Comparison of ENCODE assay signal across 27 mouse cellular contexts in genomic region chr14:119836051-119836450, GRCm38 (mm10).
"Had no signal": no experiment of that assay in that cellular context is flagged by ENCODE, and none has a peak within 500 bp of the region (broad histone marks: within the 10 kb centered on the region; RNA-seq: fewer than 3 reads in every experiment).

No protein-coding gene starts in this region.

- H3K27me3 ChIP-seq: embryonic facial prominence, embryonic 12.5 days; embryonic facial prominence, embryonic 13.5 days; embryonic facial prominence, embryonic 15.5 days; forebrain, embryonic 12.5 days; forebrain, embryonic 13.5 days; forebrain, embryonic 15.5 days had no signal

- H3K4me2 ChIP-seq: embryonic facial prominence, embryonic 12.5 days; embryonic facial prominence, embryonic 13.5 days; embryonic facial prominence, embryonic 15.5 days; forebrain, embryonic 12.5 days; forebrain, embryonic 13.5 days; forebrain, embryonic 15.5 days had no signal

- H3K4me3 ChIP-seq: embryonic facial prominence, embryonic 10.5 days; embryonic facial prominence, embryonic 12.5 days; embryonic facial prominence, embryonic 13.5 days; embryonic facial prominence, embryonic 15.5 days; erythroblast, embryonic 14.5 days; forebrain, embryonic 10.5 days; forebrain, embryonic 12.5 days; forebrain, embryonic 13.5 days; forebrain, embryonic 15.5 days; gastrocnemius, adult 2 months had no signal

- ATAC-seq: forebrain, embryonic 13.5 days; forebrain, embryonic 14.5 days; forebrain, embryonic 15.5 days; forebrain, embryonic 16.5 days; forebrain, postnatal 0 days had no signal

- H3K9me3 ChIP-seq: embryonic facial prominence, embryonic 10.5 days; embryonic facial prominence, embryonic 12.5 days; embryonic facial prominence, embryonic 13.5 days; embryonic facial prominence, embryonic 15.5 days; forebrain, embryonic 10.5 days; forebrain, embryonic 12.5 days; forebrain, embryonic 13.5 days; forebrain, embryonic 15.5 days had no signal

- H3K27ac ChIP-seq: embryonic facial prominence, embryonic 10.5 days; embryonic facial prominence, embryonic 12.5 days; embryonic facial prominence, embryonic 13.5 days; embryonic facial prominence, embryonic 15.5 days; forebrain, embryonic 10.5 days; forebrain, embryonic 12.5 days; forebrain, embryonic 13.5 days; forebrain, embryonic 15.5 days; gastrocnemius, adult 2 months had no signal

- H3K9ac ChIP-seq: embryonic facial prominence, embryonic 12.5 days; embryonic facial prominence, embryonic 13.5 days; embryonic facial prominence, embryonic 15.5 days; forebrain, embryonic 12.5 days; forebrain, embryonic 13.5 days; forebrain, embryonic 15.5 days; forebrain, postnatal 0 days had no signal

- H3K36me3 ChIP-seq: embryonic facial prominence, embryonic 10.5 days; embryonic facial prominence, embryonic 12.5 days; embryonic facial prominence, embryonic 13.5 days; embryonic facial prominence, embryonic 15.5 days; forebrain, embryonic 10.5 days; forebrain, embryonic 12.5 days; forebrain, embryonic 15.5 days had no signal

- DNase-seq: cerebellum, adult 18-20 months; cerebellum, adult 2 months; cerebellum, adult 8-10 months; cerebellum, adult 9-10 months; cerebellum, adult 9-11 months; cerebellum, postnatal 14 days; cerebellum, postnatal 25 days; cerebellum, postnatal 36 days; embryo, embryonic 11 days; forebrain, postnatal 0 days; gastrocnemius, adult 2 months; gastrocnemius, postnatal 10 days; gastrocnemius, postnatal 14 days; gastrocnemius, postnatal 25 days; gastrocnemius, postnatal 36 days; heart, adult 18-20 months had no signal
